1 mouse cellular context compared by ENCODE assay signal in the genomic region with DNA sequence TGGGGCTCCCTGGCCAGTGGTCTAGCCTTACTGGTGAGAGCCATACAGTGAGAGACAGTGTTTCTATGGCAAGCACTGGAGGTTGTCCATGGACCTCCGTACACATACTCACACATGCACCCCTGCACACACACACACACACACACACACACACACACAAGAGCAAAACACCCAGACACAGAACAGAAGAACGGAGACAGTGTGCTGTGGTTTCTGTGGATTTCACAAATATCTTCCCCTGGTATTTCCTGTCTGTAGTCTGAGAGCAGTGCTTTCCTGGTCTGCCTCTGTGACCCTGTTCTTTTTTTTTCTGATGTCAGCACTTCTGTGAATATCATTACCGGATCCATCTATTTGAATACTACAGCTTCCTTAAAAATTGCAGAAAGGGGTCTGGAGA.
TF ChIP-seq lines count a peak whose summit lies in the region.

No protein-coding gene starts in this region.

TF ChIP-seq in CH12.LX, 34 proteins besides CTCF, POLR2A, EP300 and RAD21 (continued from another document):
- TF ChIP-seq IRF4 (IDR thresholded peaks at IDR 0.05; ENCODE audit: low read depth, low read length), result peak; percentile 44; the same call in 1 of the 2 replicates
- no peak for TF ChIP-seq MXI1 (IDR thresholded peaks at IDR 0.05; ENCODE audit: low read depth, low read length)
- TF ChIP-seq SIN3A (IDR thresholded peaks at IDR 0.05; ENCODE audit: low read length), result no peak
- TF ChIP-seq JUND (conservative IDR thresholded peaks at IDR 0.05; ENCODE audit: low read depth, low read length), result no peak
- TF ChIP-seq HCFC1 (IDR thresholded peaks at IDR 0.05; ENCODE audit: low read depth, low read length), result no peak
- TF ChIP-seq POLR2AphosphoS2 (IDR thresholded peaks at IDR 0.05; ENCODE audit: low read depth, low read length), result no peak
- TF ChIP-seq GABPA (IDR thresholded peaks at IDR 0.05; ENCODE audit: insufficient replicate concordance, low read depth, low read length), result no peak
- TF ChIP-seq ELF1 (IDR thresholded peaks at IDR 0.05; ENCODE audit: low read depth, low read length), result 0 out of 2 replicates have a peak, but pooled peaks have one; percentile 27
- peak; percentile 48 for TF ChIP-seq ETS1 (conservative IDR thresholded peaks at IDR 0.05; ENCODE audit: low read depth, low read length)
- TF ChIP-seq CHD1 (IDR thresholded peaks at IDR 0.05; ENCODE audit: low read depth, low read length), result no peak
- TF ChIP-seq JUN (IDR thresholded peaks at IDR 0.05; ENCODE audit: insufficient read depth, low read depth, low read length), result no peak
